Comparison of ENCODE assay signal across 26 mouse cellular contexts in genomic region chr5:72285077-72285476, GRCm38 (mm10).
"Had no signal": no experiment of that assay in that cellular context is flagged by ENCODE, and none has a peak within 500 bp of the region (broad histone marks: within the 10 kb centered on the region; RNA-seq: fewer than 3 reads in every experiment).

No protein-coding gene starts in this region.

- H3K4me2 ChIP-seq: embryonic facial prominence, embryonic 12.5 days; embryonic facial prominence, embryonic 13.5 days; embryonic facial prominence, embryonic 15.5 days; forebrain, embryonic 12.5 days; forebrain, embryonic 13.5 days; forebrain, embryonic 15.5 days had no signal

- DNase-seq: cerebellum, adult 2 months; cerebellum, adult 8-10 months; cerebellum, adult 9-10 months; cerebellum, adult 9-11 months; cerebellum, postnatal 36 days; embryo, embryonic 11 days; forebrain, postnatal 0 days; gastrocnemius, adult 2 months; gastrocnemius, postnatal 10 days; gastrocnemius, postnatal 14 days; gastrocnemius, postnatal 25 days; gastrocnemius, postnatal 36 days; heart, adult 11 months; heart, adult 18-20 months; heart, adult 2 months had no signal

- H3K36me3 ChIP-seq: forebrain, embryonic 15.5 days had no signal

- H3K27ac ChIP-seq: embryonic facial prominence, embryonic 10.5 days; embryonic facial prominence, embryonic 12.5 days; embryonic facial prominence, embryonic 13.5 days; embryonic facial prominence, embryonic 15.5 days; forebrain, embryonic 10.5 days; forebrain, embryonic 12.5 days; forebrain, embryonic 13.5 days; forebrain, embryonic 15.5 days; gastrocnemius, adult 2 months; heart, adult 2 months had no signal

- H3K4me3 ChIP-seq: embryonic facial prominence, embryonic 10.5 days; embryonic facial prominence, embryonic 12.5 days; embryonic facial prominence, embryonic 13.5 days; embryonic facial prominence, embryonic 15.5 days; erythroblast, embryonic 14.5 days; forebrain, embryonic 10.5 days; forebrain, embryonic 12.5 days; forebrain, embryonic 13.5 days; forebrain, embryonic 15.5 days; gastrocnemius, adult 2 months; heart, adult 2 months had no signal

- H3K9me3 ChIP-seq: embryonic facial prominence, embryonic 10.5 days; embryonic facial prominence, embryonic 12.5 days; embryonic facial prominence, embryonic 13.5 days; embryonic facial prominence, embryonic 15.5 days; forebrain, embryonic 10.5 days; forebrain, embryonic 12.5 days; forebrain, embryonic 13.5 days; forebrain, embryonic 15.5 days had no signal

- H3K27me3 ChIP-seq: embryonic facial prominence, embryonic 12.5 days; embryonic facial prominence, embryonic 13.5 days; embryonic facial prominence, embryonic 15.5 days; forebrain, embryonic 12.5 days; forebrain, embryonic 13.5 days; forebrain, embryonic 15.5 days had no signal

- ATAC-seq: forebrain, embryonic 13.5 days; forebrain, embryonic 14.5 days; forebrain, embryonic 15.5 days; forebrain, embryonic 16.5 days; forebrain, postnatal 0 days had no signal

- H3K4me1 ChIP-seq: embryonic facial prominence, embryonic 10.5 days; embryonic facial prominence, embryonic 12.5 days; embryonic facial prominence, embryonic 13.5 days; embryonic facial prominence, embryonic 15.5 days; forebrain, embryonic 10.5 days; forebrain, embryonic 12.5 days; forebrain, embryonic 13.5 days; forebrain, embryonic 15.5 days had no signal

- H3K9ac ChIP-seq: embryonic facial prominence, embryonic 12.5 days; embryonic facial prominence, embryonic 13.5 days; embryonic facial prominence, embryonic 15.5 days; forebrain, embryonic 12.5 days; forebrain, embryonic 13.5 days; forebrain, embryonic 15.5 days; forebrain, postnatal 0 days had no signal
